Mouse (Mus musculus): ENCODE measurements around the gene Vars. TPM values are rescaled to one million over a fixed set of nuclear protein-coding genes. Genes with fewer than 3 reads are reported as not detected.
"Not testable (repeated sequence)": the region's sequence is repeated elsewhere in the genome, so short reads cannot be mapped to it uniquely, and the experiment has no call there.

The Vars gene
- total RNA-seq, 2 experiments from 2014 or later = 55.1 to 56.7 TPM

DNA sequence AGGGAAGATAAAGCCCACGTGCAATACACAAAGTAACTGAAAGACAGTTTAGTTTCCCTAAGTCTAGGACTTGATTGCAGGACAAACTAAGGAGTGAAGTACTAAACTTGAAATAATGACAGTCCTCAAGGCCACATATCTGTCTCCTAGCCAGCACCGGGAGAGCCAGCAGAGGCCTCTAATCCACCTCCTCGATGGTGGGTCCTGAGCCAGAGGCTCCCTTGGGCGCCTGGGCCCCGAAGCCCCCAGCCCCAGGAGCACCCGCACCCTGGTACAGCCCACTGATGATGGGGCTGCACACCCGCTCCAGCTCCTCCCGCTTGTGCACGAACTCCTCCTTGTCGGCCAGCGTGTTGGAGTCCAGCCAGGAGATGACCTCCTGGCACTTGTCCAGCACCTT lies 31.0 kb upstream of the Vars start, which contains the start of gene Gm20481:
TSS of gene Gm20481 (plus strand) at position 91 of the 400 bp plus-strand sequence.
- DNase-seq (ENCODE audit: extremely low spot score in 1 of 2, low spot score in 2 of 2) = peak in 1 of 2 experiments; percentile 9
- intact Hi-C loops (cut with DNase I) = not testable (repeated sequence)

DNA sequence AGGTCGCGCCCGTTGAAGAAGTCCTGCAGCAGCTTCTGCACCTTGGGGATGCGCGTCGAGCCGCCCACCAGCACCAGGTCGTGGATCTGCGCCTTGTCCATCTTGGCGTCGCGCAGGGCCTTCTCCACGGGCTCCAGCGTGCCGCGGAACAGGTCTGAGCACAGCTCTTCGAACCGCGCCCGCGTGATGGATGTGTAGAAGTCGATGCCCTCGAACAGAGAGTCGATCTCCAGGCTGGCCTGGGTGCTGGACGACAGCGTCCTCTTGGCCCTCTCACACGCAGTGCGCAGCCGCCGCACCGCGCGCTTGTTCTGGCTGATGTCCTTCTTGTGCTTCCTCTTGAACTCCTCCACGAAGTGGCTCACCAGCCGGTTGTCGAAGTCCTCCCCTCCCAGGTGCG lies 29.9 kb upstream of the Vars start:
- intact Hi-C loops (cut with DNase I); DNase-seq (ENCODE audit: extremely low spot score in 1 of 2, low spot score in 2 of 2): not testable (repeated sequence)

DNA sequence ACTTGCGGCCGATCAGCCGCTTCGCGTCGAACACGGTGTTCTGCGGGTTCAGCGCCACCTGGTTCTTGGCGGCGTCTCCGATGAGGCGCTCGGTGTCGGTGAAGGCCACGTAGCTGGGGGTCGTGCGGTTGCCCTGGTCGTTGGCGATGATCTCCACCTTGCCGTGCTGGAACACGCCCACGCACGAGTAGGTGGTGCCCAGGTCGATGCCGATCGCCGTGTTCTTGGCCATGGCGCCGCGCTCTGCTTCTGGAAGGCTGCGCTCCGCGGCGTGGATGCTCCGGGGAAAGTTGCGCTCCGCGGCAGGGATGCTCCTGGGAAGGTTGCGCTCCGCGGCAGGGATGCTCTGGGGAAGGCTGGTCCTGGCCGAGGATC lies 29.1 kb upstream of the Vars start:
- intact Hi-C loops (cut with DNase I); DNase-seq (ENCODE audit: extremely low spot score in 1 of 2, low spot score in 2 of 2): not testable (repeated sequence)

DNA sequence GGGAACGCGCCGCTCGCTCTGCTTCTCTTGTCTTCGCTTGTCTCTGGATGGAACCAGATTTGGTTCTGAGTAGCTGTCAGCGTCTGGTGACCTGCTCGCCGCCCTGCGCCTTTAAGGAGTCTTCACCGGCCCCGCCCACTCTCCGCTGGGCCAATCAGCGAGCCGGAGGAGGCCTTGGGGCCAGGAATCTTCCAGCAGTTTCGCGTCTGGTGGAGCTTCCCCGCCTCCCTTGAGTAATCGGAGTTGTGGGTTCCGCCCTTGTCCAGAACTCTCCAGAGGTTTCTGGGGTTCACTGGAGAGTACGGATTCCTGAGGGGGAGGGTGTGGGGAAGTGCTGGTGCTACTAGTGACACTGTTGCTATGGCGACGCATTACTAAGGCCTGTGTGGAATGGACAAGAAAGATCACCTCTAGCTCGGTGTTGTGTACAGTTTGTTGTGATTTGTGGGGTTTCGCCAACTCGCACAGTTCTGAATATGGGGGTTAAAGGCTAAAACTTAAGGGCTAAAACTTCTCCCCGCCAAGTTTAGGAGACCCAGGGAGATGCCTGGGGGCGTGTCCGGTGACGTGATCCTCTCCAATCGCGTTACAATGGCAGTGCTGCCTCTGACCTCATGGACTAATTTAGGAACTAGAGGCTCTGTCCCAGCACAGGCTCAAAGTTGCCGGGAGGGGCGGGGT lies 28.6 kb upstream of the Vars start, which contains the start of the genes Hspa1a and Hspa1l:
TSS of gene Hspa1a (minus strand) at position 88 of the 681 bp plus-strand sequence.
TSS of gene Hspa1l (plus strand) at position 635 of the 681 bp plus-strand sequence.
- intact Hi-C loops (cut with DNase I) = not testable (repeated sequence)
- DNase-seq (ENCODE audit: extremely low spot score in 1 of 2, low spot score in 2 of 2) = peak; percentile 69 to 82

DNA sequence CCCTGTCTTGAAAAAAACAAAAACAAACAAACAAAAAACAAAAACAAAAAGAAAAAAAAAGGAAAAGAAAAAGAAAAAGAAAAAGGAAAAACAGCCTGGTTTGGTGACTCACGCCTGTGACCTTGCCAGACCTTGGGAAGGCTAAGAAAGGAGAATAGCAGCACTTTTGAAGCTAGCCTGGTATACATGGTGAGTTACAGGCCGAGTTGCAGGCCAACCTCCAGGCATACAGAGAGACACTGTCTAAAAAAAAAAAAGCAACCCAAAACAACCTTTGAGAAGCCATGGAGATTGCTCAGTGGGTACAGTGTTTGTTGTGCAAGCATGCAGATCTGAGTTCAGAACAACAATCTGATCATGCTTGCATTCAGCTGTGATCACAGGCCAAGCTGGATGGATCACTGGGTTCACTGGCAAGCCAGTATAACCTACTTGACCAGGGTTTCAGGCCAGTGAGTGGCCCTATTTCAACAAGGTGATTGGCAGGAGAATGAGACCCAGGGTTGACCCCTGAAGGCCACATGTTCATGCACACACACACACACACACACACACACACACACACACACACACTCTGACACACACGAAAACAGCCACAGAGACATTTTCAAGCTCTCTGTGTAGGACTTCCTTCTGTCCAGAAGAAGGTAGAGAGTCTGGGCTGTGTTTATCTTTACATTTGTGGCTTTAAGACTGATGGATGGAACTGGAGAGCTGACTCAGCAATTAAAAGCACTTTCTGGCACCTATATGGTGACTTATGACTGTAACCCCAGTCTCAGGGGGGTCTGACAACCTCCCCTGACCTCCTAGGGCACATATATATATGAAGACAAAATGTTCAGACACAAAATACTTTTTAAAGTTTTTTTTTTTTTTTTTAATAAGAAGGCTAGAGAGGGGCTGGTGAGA lies 24.9 kb upstream of the Vars start:
- intact Hi-C loops (cut with DNase I) = no loop called here
- no peak for DNase-seq (ENCODE audit: extremely low spot score in 1 of 2, low spot score in 2 of 2)

DNA sequence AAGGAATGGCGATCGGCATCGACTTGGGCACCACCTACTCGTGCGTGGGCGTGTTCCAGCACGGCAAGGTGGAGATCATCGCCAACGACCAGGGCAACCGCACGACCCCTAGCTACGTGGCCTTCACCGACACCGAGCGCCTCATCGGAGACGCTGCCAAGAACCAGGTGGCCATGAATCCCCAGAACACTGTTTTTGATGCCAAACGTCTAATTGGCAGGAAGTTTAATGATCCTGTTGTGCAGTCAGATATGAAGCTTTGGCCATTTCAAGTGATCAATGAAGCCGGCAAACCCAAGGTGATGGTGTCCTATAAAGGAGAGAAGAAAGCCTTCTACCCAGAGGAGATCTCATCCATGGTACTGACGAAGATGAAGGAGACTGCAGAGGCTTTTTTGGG lies 23.8 kb upstream of the Vars start:
- intact Hi-C loops (cut with DNase I) = no loop called here
- DNase-seq (ENCODE audit: extremely low spot score in 1 of 2, low spot score in 2 of 2) = no peak

DNA sequence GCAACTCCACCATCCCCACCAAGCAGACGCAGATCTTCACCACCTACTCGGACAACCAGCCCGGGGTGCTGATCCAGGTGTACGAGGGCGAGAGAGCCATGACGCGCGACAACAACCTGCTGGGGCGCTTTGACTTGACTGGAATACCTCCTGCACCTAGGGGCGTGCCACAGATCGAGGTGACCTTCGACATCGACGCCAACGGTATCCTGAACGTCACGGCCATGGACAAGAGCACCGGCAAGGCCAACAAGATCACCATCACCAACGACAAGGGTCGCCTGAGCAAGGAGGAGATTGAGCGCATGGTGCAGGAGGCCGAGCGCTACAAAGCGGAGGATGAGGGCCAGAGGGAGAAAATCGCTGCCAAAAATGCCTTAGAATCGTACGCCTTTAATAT lies 22.5 kb upstream of the Vars start:
- intact Hi-C loops (cut with DNase I) = no loop called here
- DNase-seq (ENCODE audit: extremely low spot score in 1 of 2, low spot score in 2 of 2) = no peak

DNA sequence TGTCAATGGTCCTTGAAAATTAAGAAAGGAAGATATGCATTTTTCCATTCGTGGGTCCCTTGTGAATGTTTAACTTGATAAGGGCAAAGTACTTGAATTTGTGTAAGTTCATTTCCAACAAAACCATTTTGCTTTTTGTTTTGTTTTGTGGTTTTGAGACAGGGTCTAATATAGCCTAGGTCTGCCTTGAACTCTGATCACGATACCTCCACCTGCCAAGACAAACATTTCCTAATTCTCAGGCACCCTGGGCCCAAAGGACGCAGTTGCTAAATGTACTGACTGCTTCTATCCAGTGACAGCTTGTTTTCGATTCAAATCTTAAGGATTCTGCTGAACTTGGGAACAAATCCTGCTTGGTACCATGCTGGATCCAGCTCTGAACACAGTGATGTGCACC lies 21.2 kb upstream of the Vars start:
- intact Hi-C loops (cut with DNase I) = no loop called here
- DNase-seq (ENCODE audit: extremely low spot score in 1 of 2, low spot score in 2 of 2) = no peak

DNA sequence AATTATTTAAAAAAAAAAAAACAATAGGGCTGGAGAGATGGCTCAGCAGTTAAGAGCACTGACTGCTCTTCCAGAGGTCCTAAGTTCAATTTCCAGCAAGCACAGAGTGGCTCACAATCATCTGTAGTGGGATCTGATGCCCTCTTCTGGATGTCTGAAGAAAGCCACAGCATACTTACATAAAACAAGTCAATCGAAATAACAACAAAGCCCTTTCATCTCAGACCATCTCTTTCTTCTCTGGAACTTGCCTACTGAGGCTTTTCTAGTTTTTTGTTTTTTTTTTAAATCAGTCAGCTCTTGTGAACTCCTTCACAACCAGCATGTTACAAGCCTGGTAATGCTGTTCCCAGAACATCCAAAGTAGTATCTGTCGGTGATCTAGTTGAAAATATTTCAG lies 20.1 kb upstream of the Vars start:
- DNase-seq (ENCODE audit: extremely low spot score in 1 of 2, low spot score in 2 of 2) = peak in 1 of 2 experiments; percentile 44
- intact Hi-C loops (cut with DNase I) = no loop called here

DNA sequence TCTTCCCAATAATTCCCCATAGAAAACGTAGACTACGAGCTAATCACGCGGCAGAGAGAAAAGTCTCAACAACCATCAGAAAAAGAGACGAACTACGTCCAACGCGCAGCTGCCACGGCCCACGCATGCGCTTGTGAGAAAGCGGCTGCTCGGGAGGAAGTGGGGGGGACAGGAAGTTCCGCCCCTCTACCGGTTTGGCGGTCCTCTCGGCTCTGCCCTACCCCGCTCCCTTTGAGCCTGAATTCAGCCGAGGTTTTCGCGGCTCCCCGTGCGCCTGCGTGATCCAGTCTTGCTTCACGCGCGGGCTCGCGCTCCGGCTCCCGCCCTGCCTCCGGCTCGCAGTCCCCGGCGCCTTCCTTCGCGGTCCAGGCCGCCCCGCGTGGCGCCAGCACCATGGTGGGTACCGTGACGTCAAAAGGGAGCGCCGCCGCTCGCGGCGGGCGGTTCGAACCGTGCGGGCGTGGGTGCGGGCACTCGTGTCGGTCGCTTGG lies 19.1 kb upstream of the Vars start, which contains the start of gene Lsm2:
TSS of gene Lsm2 (plus strand) at position 173 of the 491 bp plus-strand sequence.
- DNase-seq (ENCODE audit: extremely low spot score in 1 of 2, low spot score in 2 of 2) = peak; percentile 88 to 94
- intact Hi-C loops (cut with DNase I) = no loop called here

DNA sequence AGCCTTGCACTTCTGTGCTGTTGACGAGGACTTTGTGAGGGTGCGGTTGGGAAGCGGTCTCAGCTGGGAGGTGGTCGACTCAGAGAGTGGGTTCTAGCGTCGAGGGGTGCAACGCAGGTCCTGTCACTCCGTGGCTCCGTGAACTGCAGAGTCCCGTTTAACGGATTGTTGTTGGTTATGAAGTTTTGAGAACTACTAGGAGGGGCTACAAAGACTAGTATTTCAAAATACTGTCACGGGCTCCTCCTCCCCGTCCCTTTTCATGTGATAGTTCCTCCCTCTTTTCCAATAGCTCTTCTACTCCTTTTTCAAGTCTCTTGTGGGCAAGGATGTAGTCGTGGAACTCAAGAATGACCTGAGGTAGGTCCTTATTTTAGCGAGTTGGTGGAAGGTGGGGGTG lies 18.5 kb upstream of the Vars start:
- DNase-seq (ENCODE audit: extremely low spot score in 1 of 2, low spot score in 2 of 2) = no peak
- intact Hi-C loops (cut with DNase I) = no loop called here

DNA sequence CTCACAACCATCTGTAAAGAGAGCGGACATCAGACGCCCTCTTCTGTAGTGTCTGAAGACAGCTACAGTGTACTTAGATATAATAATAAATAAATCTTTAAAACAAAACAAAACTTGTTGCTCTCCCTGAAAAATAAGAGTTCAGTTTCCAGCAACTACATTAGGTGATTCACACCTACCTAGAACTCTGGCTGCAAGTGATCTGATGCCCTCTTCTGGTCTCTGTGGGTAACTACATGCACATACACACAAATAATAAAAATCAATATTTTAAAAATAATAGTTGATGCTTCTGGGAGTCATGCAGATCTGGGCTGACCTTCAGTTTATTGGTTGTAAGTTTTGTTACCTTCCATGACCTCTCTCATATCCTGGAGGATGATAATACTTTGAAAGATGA lies 16.6 kb upstream of the Vars start:
- intact Hi-C loops (cut with DNase I) = no loop called here
- DNase-seq (ENCODE audit: extremely low spot score in 1 of 2, low spot score in 2 of 2) = no peak

DNA sequence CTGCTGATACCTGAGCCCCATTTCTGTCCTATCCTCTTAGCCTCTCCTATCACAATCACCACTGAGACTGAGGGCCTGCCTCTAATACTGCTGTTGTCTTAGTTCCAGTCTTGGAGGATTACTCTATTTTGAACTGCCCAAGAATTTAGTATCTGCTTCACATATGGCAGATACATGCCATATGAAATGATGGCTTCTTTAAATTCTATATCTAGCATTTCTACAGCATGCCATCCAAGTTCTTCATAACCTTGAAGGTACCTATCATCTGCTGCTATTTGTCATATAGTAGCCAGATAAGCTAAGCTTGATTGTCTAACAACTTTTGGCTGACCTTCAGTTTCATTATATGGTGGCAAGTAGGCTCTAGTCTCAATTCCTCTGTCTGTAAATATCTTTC lies 6.0 kb upstream of the Vars start:
- no peak for DNase-seq (ENCODE audit: extremely low spot score in 1 of 2, low spot score in 2 of 2)
- intact Hi-C loops (cut with DNase I) = no loop called here

DNA sequence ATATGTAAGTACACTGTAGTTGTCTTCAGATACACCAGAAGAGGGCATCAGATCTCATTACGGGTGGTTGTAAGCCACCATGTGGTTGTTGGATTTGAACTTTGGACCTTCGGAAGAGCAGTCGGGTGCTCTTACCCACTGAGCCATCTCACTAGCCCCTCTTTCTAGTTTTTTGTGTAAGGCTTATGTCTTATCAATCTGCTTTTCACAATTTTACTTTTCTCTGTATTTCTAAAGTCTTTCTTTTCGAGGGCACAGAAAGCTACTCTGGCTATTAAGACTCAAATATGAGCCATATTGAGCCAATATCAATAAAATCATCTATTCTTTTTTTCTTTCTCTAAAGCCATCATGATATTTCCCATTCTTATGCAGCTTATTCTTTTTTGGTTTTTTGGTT lies 5.6 kb upstream of the Vars start:
- DNase-seq (ENCODE audit: extremely low spot score in 1 of 2, low spot score in 2 of 2); intact Hi-C loops (cut with DNase I): not testable (repeated sequence)

DNA sequence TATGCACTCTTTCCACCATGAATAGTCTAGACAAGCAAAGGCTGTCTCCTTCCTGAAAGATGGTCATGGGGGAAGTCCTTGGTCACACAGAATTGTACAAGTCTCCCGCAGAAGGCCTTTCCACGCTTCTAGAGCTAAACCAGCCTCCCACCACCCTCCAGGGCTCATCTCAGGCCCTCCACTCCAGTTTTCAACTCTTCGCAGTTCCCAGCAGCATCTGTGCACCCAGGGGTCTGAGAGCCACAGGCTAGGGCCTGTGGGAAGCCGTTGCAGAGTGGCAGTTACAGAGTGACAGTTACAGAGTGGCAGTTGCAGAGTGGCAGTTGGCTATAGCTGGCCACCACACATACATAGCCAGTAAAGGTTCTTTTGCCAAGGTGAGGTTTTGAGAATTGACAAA lies 4.9 kb upstream of the Vars start:
- DNase-seq (ENCODE audit: extremely low spot score in 1 of 2, low spot score in 2 of 2); intact Hi-C loops (cut with DNase I): not testable (repeated sequence)

DNA sequence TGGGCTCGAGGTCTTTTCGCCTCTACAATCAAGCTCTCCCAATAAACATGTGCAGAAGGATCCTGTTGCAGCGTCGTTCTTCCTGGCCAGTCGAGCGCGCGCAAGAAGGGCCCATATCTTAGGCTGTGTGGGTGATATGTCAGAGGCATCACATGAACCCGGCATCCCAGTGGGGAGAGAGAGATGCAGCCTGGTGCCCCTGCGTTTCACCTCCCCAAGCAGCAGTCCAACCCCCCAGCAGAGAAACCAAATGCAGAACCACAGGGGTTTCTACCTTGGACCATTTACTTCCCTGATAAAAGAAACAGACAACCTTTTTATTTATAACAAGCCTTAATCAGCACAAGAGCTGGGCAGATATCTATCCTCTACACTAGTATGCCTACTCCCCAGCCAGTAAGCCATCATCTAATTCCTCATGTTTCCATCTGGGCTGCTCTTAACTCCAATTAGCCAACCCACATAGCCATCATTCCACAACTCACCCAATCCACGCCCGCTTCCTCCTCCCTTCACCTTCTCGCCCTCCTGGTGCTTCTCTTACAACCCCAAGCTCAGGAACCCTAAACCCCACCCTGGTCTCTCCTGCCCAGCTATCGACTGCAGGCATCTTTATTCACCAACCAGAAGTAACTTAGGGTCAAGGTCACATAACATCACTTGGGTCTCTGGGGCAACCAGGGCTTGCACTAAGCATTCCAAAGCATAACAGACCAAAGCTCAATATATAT lies 4.2 kb upstream of the Vars start:
- intact Hi-C loops (cut with DNase I) = no loop called here
- DNase-seq (ENCODE audit: extremely low spot score in 1 of 2, low spot score in 2 of 2) = no peak

DNA sequence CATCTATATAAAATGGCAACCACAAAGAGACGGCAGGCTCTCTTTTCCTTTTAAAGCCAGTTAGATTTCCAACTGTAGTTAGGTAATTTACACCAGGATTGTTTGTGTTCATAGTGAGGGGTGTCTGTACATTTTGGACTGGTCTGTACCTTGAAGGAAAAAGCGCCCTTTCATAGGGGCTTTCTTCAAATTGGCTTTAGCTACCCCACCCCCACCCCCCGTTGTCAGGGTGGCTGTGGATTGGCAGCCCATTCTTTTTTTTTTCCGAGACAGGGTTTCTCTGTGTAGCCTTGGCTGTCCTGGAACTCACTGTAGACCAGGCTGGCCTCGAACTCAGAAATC lies 3.7 kb upstream of the Vars start:
- no peak for DNase-seq (ENCODE audit: extremely low spot score in 1 of 2, low spot score in 2 of 2)
- intact Hi-C loops (cut with DNase I) = no loop called here

DNA sequence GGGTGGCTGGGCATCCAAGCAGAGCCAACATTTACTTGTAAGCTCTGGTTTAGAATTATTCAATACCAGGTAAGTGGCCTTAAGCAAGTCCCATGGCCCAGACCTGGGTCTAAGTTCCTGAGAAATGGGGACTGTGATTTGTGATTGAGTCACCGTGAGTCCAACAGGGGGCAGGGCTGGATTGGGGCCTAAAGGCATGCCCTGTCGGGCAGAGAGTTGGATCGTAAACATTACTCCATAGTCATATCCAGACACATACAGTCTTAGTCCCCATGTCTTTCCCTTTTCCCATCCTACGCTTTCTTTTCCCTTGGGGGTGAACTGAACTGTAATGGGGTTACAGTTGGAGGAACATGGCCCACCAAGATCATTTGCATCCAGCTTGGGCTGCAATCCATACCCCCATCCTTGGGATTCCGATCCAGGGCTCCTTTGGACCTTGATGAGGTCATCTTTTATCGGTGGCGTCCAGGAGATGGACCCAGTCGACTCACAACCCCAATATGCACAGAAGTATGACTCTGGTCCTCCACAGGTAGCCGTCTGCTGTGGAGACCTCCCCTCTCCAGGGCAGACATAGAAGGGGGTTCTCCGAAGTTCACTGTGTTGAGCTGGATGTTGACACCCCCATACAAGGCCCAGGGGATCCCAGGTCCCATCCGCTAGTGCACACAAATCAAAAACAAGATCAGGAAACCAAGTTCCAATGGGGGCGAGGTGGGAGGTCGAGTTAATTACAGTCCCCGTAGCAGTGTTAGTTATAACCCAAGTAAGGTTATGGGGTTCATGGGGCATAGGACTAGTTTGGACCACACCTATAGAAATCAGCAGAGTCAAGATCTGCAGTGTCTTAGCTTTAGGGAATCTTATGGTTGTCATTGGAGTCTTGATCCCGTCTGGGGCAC lies 2.0 kb upstream of the Vars start:
- intact Hi-C loops (cut with DNase I) = no loop called here
- DNase-seq (ENCODE audit: extremely low spot score in 1 of 2, low spot score in 2 of 2) = peak in 1 of 2 experiments; percentile 14
